26 mouse cellular contexts compared by ENCODE assay signal in the genomic region with DNA sequence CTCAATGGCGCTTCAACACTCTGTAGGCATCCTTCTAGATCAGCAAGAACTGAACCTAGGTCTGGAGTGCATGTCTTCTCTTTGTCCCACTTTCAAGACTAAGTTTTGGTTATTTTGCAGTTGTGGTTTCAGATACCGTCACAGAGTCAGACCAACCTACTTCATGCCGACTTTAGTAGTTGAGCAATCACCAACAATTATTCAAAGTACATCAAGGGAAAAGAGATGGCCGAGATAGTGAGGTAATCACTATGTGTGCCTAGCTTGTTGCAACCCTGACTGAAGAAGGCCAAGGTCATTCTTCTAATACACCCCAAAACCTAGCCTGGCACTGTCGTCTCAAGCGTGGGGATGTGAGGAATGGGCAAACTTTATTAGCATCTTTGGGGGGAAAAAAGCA. TPM values are rescaled to one million over a fixed set of nuclear protein-coding genes. Genes with fewer than 3 reads are reported as not detected.
A peak's percentile ranks its signal among the peaks of the same experiment; 100 is the strongest.
DNase-seq lines count a peak whose midpoint lies in the region; ATAC-seq lines count a peak whose summit lies in the region.
"Had no signal": no experiment of that assay in that cellular context is flagged by ENCODE, and none has a peak within 500 bp of the region (broad histone marks: within the 10 kb centered on the region; RNA-seq: fewer than 3 reads in every experiment).

No protein-coding gene starts in this region.

- no peaks in the 10 kb centered on the region for H3K36me3 ChIP-seq in lung, embryonic 15.5 days
- H3K36me3 ChIP-seq: embryonic facial prominence, embryonic 13.5 days; embryonic facial prominence, embryonic 15.5 days; forebrain, embryonic 10.5 days; forebrain, embryonic 12.5 days had no signal

- no peak overlapping the region for H3K4me3 ChIP-seq in lung, embryonic 15.5 days
- H3K4me3 ChIP-seq: embryonic facial prominence, embryonic 13.5 days; embryonic facial prominence, embryonic 15.5 days; erythroblast, embryonic 14.5 days; forebrain, embryonic 10.5 days; forebrain, embryonic 12.5 days had no signal

- no peaks in the 10 kb centered on the region for H3K27me3 ChIP-seq in lung, embryonic 15.5 days
- H3K27me3 ChIP-seq: embryonic facial prominence, embryonic 13.5 days; embryonic facial prominence, embryonic 15.5 days; forebrain, embryonic 12.5 days had no signal

- H3K4me1 ChIP-seq in lung, embryonic 15.5 days, result peaks cover 22% of the 10 kb centered on the region; the same call in 1 of the 2 replicates
- H3K4me1 ChIP-seq: embryonic facial prominence, embryonic 13.5 days; embryonic facial prominence, embryonic 15.5 days; forebrain, embryonic 10.5 days; forebrain, embryonic 12.5 days had no signal

- H3K4me2 ChIP-seq in lung, embryonic 15.5 days, result no peak overlapping the region
- H3K4me2 ChIP-seq: embryonic facial prominence, embryonic 13.5 days; embryonic facial prominence, embryonic 15.5 days; forebrain, embryonic 12.5 days had no signal

- WGBS in lung, embryonic 15.5 days, result 86% methylated on average over 6 of the region's 6 CpGs

- peak overlapping the region; percentile 5; the same call in 1 of the 2 replicates for H3K27ac ChIP-seq in lung, embryonic 15.5 days
- H3K27ac ChIP-seq: embryonic facial prominence, embryonic 13.5 days; embryonic facial prominence, embryonic 15.5 days; forebrain, embryonic 10.5 days; forebrain, embryonic 12.5 days had no signal

- peak; percentile 44 to 76 for DNase-seq in adrenal gland, adult (ENCODE audit: inconsistent age in 2 of 2, low spot score in 1 of 2)
- DNase-seq in adrenal gland, postnatal 25 days, result no peak
- DNase-seq in adrenal gland, adult 8-10 months, result peak; percentile 31
- DNase-seq in adrenal gland, postnatal 14 days, result no peak
- DNase-seq in heart, adult 11 months, result peak; percentile 31
- no peak for DNase-seq in heart, adult 8-10 months (ENCODE audit: low spot score)
- no peak for DNase-seq in lung, postnatal 36 days
- DNase-seq: adrenal gland, postnatal 10 days; cerebellum, adult 11 months; cerebellum, adult 18-20 months; cerebellum, adult 8-10 months; cerebellum, adult 9-11 months; cerebellum, postnatal 14 days; cerebellum, postnatal 36 days; embryo, embryonic 11 days had no signal

- no peak for ATAC-seq in lung, embryonic 15.5 days (ENCODE audit: borderline replicate concordance, extremely low read depth, low FRiP score, low TSS enrichment)
- ATAC-seq: forebrain, embryonic 14.5 days; forebrain, embryonic 16.5 days had no signal

- no peak overlapping the region for H3K9ac ChIP-seq in lung, embryonic 15.5 days
- H3K9ac ChIP-seq: embryonic facial prominence, embryonic 13.5 days; embryonic facial prominence, embryonic 15.5 days; forebrain, embryonic 12.5 days had no signal

- no peaks in the 10 kb centered on the region for H3K9me3 ChIP-seq in lung, embryonic 15.5 days
- H3K9me3 ChIP-seq: embryonic facial prominence, embryonic 13.5 days; embryonic facial prominence, embryonic 15.5 days; forebrain, embryonic 10.5 days; forebrain, embryonic 12.5 days had no signal

RNA-seq across cellular contexts. Expression of a gene that starts 8.7 kb away (rescaled TPM):
- total RNA-seq in adrenal gland, postnatal 25 days (2021), result not detected in 2 replicates
- total RNA-seq in adrenal gland, adult 8-10 months (2022), result 1 to 10 TPM in 1 of 4 experiments, under 1 TPM in 1, not detected in 2; 0.10 to 1.0 TPM
- total RNA-seq in adrenal gland, postnatal 14 days (2021), result 0.07 TPM in 1 of 2 replicates, not detected in the other
- total RNA-seq in heart, adult 8-10 months (2022), result not detected
- polyA plus RNA-seq in lung, embryonic 15.5 days (2015; fragmentation: Nextera tagmentation; extraction: Ambion mirVana), result 1.5 and 1.9 TPM in 2 replicates
- total RNA-seq: adrenal gland, postnatal 10 days; common myeloid progenitor, adult 5-6 weeks; MEL had no signal
- polyA plus RNA-seq: erythroblast, embryonic 14.5 days; forebrain, embryonic 10.5 days had no signal

RNA-seq across cellular contexts. Expression of a gene that starts 46.2 kb away (rescaled TPM):
- 1.6 and 1.7 TPM in 2 replicates for total RNA-seq in adrenal gland, postnatal 25 days (2021)
- total RNA-seq in adrenal gland, adult 8-10 months (2022), result 1 to 10 TPM in 2 of 4 experiments, under 1 TPM in 2; 0.59 to 1.9 (median 1.2) TPM
- total RNA-seq in adrenal gland, postnatal 14 days (2021), result 0.48 and 1.2 TPM in 2 replicates
- total RNA-seq in heart, adult 8-10 months (2022), result under 1 TPM; 0.38 to 0.79 (median 0.48) TPM
- 1.1 and 1.9 TPM in 2 replicates for polyA plus RNA-seq in lung, embryonic 15.5 days (2015; fragmentation: Nextera tagmentation; extraction: Ambion mirVana)
- polyA plus RNA-seq: C2C12; erythroblast, embryonic 14.5 days had no signal

Comparison
In these comparisons a context has a peak if more than half of its experiments do, and no peak if none do; other contexts are left out.
1. DNase-seq: peak in adrenal gland, adult (2 of 2), adrenal gland, adult 8-10 months (single experiment) and heart, adult 11 months (single experiment); none in adrenal gland, postnatal 25 days (single experiment), adrenal gland, postnatal 14 days (single experiment), heart, adult 8-10 months (single experiment) and lung, postnatal 36 days (single experiment).